Mouse (Mus musculus): ENCODE data around the gene Tbc1d9. TPM values are rescaled to one million over a fixed set of nuclear protein-coding genes. Genes with fewer than 3 reads are reported as not detected.
A peak's percentile ranks its signal among the peaks of the same experiment; 100 is the strongest.

The Tbc1d9 gene
- 10 to 100 TPM; 64.3 to 65.7 TPM for total RNA-seq (2021)
- long read RNA-seq, experiment 1, full-length matches to known transcripts = 9 of 18 reads
- long read RNA-seq, experiment 1, partial matches to known transcripts = 3 of 18 reads
- long read RNA-seq, experiment 1, other reads (novel, unspliced or antisense) = 6 of 18 reads
- long read RNA-seq, experiment 2, full-length matches to known transcripts = 7 of 16 reads
- long read RNA-seq, experiment 2, partial matches to known transcripts = 9 of 16 reads
- long read RNA-seq, experiment 2, other reads (novel, unspliced or antisense) = 0 of 16 reads

- peak; percentile 56 for TF ChIP-seq CTCF (conservative IDR thresholded peaks at IDR 0.05)
- H3K27ac ChIP-seq = peak within 1 kb of the TSS; percentile 93
- DNase-seq (ENCODE audit: low spot score in 2 of 2) = peak; percentile 67 to 68
- H3K4me3 ChIP-seq = peak within 1 kb of the TSS; percentile 93
Observed at GRCm38 (mm10) chr8:83165235-83165930, at the start of gene Tbc1d9. Gene Tbc1d9 (plus strand): TSS chr8:83165352.

GRCm38 (mm10) chr8:83135086-83135485, 30.1 kb upstream of the Tbc1d9 start:
- no peak for TF ChIP-seq CTCF (conservative IDR thresholded peaks at IDR 0.05)
- no peak for DNase-seq (ENCODE audit: low spot score in 2 of 2)
- no peak overlapping the region for H3K27ac ChIP-seq
- no peak overlapping the region for H3K4me3 ChIP-seq

- DNase-seq (ENCODE audit: low spot score in 2 of 2) = no peak
- no peak overlapping the region for H3K4me3 ChIP-seq
- H3K27ac ChIP-seq = peak overlapping the region; percentile 59; the same call in 1 of the 2 replicates
- TF ChIP-seq CTCF (conservative IDR thresholded peaks at IDR 0.05) = no peak
Observed at GRCm38 (mm10) chr8:83140068-83140467, 25.1 kb upstream of the Tbc1d9 start.

GRCm38 (mm10) chr8:83140701-83141111, 24.4 kb upstream of the Tbc1d9 start:
- no peak for TF ChIP-seq CTCF (conservative IDR thresholded peaks at IDR 0.05)
- Histone ChIP-seq H3K27ac (peak overlapping the region; percentile 59; the same call in 1 of the 2 replicates), H3K4me3 (no peak overlapping the region)
- no peak for DNase-seq (ENCODE audit: low spot score in 2 of 2)

GRCm38 (mm10) chr8:83141358-83141757, 23.8 kb upstream of the Tbc1d9 start:
- no peak overlapping the region for H3K4me3 ChIP-seq
- TF ChIP-seq CTCF (conservative IDR thresholded peaks at IDR 0.05) = no peak
- no peak for DNase-seq (ENCODE audit: low spot score in 2 of 2)
- peak overlapping the region; percentile 57 for H3K27ac ChIP-seq

- DNase-seq (ENCODE audit: low spot score in 2 of 2) = no peak
- TF ChIP-seq CTCF (conservative IDR thresholded peaks at IDR 0.05) = no peak
- H3K27ac ChIP-seq = no peak overlapping the region
- no peak overlapping the region for H3K4me3 ChIP-seq
Observed at GRCm38 (mm10) chr8:83144601-83145000, 20.6 kb upstream of the Tbc1d9 start.

- Histone ChIP-seq H3K27ac (no peak overlapping the region), H3K4me3 (no peak overlapping the region)
- TF ChIP-seq CTCF (conservative IDR thresholded peaks at IDR 0.05) = no peak
- no peak for DNase-seq (ENCODE audit: low spot score in 2 of 2)
Observed at GRCm38 (mm10) chr8:83145421-83145820, 19.7 kb upstream of the Tbc1d9 start.

- no peak overlapping the region for H3K27ac ChIP-seq
- H3K4me3 ChIP-seq = no peak overlapping the region
- TF ChIP-seq CTCF (conservative IDR thresholded peaks at IDR 0.05) = no peak
- no peak for DNase-seq (ENCODE audit: low spot score in 2 of 2)
Observed at GRCm38 (mm10) chr8:83149124-83149523, 16.0 kb upstream of the Tbc1d9 start.

GRCm38 (mm10) chr8:83152055-83152454, 13.1 kb upstream of the Tbc1d9 start:
- DNase-seq (ENCODE audit: low spot score in 2 of 2) = no peak
- TF ChIP-seq CTCF (conservative IDR thresholded peaks at IDR 0.05) = no peak
- Histone ChIP-seq H3K4me3 (no peak overlapping the region), H3K27ac (no peak overlapping the region)

GRCm38 (mm10) chr8:83152470-83152869, 12.7 kb upstream of the Tbc1d9 start:
- no peak for TF ChIP-seq CTCF (conservative IDR thresholded peaks at IDR 0.05)
- no peak overlapping the region for H3K27ac ChIP-seq
- no peak for DNase-seq (ENCODE audit: low spot score in 2 of 2)

GRCm38 (mm10) chr8:83155110-83155509, 10.0 kb upstream of the Tbc1d9 start:
- H3K4me3 ChIP-seq = no peak overlapping the region
- TF ChIP-seq CTCF (conservative IDR thresholded peaks at IDR 0.05) = no peak
- H3K27ac ChIP-seq = no peak overlapping the region
- no peak for DNase-seq (ENCODE audit: low spot score in 2 of 2)

More at GRCm38 (mm10) chr8:83152470-83152869, 12.7 kb upstream of the Tbc1d9 start:
- H3K4me3 ChIP-seq = no peak overlapping the region

GRCm38 (mm10) chr8:83158971-83159370, 6.2 kb upstream of the Tbc1d9 start:
- no peak overlapping the region for H3K4me3 ChIP-seq

GRCm38 (mm10) chr8:83159615-83160014, 5.5 kb upstream of the Tbc1d9 start:
- TF ChIP-seq CTCF (conservative IDR thresholded peaks at IDR 0.05) = no peak
- no peak for DNase-seq (ENCODE audit: low spot score in 2 of 2)
- H3K27ac ChIP-seq = no peak overlapping the region
- H3K4me3 ChIP-seq = no peak overlapping the region

More at GRCm38 (mm10) chr8:83158971-83159370, 6.2 kb upstream of the Tbc1d9 start:
- no peak overlapping the region for H3K27ac ChIP-seq
- no peak for TF ChIP-seq CTCF (conservative IDR thresholded peaks at IDR 0.05)
- DNase-seq (ENCODE audit: low spot score in 2 of 2) = no peak

GRCm38 (mm10) chr8:83160613-83161012, 4.5 kb upstream of the Tbc1d9 start:
- no peak overlapping the region for H3K4me3 ChIP-seq
- no peak overlapping the region for H3K27ac ChIP-seq
- no peak for TF ChIP-seq CTCF (conservative IDR thresholded peaks at IDR 0.05)
- no peak for DNase-seq (ENCODE audit: low spot score in 2 of 2)

Measured in layer of hippocampus, adult 2 months (tissue).